Mouse (Mus musculus): Measurements from ENCODE around the gene Fam169b. TPM values are rescaled to one million over a fixed set of nuclear protein-coding genes. Genes with fewer than 3 reads are reported as not detected.
"Not testable (repeated sequence)": the region's sequence is repeated elsewhere in the genome, so short reads cannot be mapped to it uniquely, and the experiment has no call there.

The Fam169b gene
- total RNA-seq, 2 experiments from 2014 or later, result 0.29 to 0.51 TPM

DNA sequence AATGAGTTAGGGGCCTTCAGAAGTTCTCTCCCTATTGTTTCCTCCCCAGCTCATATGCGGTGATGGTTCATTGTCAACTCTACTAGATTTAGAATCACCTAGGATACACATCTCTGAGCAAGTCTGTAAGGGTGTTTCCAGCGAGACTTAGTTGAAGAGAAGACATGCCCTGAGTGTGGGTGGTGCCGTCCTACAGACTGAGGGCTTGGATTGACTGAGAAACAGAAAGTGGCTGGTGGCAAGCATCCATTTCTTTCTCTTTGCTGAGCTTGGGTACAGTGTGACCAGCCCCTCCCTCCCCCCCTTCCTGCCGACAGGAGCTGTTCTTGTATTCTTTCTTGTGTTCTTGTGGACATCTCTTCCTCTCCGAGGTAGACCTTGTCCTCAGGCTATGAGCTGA, 7.7 kb downstream of the Fam169b start:
- intact Hi-C loops (cut with DNase I; ENCODE audit: low total_unique reads), result no loop called here
- no peak for DNase-seq

DNA sequence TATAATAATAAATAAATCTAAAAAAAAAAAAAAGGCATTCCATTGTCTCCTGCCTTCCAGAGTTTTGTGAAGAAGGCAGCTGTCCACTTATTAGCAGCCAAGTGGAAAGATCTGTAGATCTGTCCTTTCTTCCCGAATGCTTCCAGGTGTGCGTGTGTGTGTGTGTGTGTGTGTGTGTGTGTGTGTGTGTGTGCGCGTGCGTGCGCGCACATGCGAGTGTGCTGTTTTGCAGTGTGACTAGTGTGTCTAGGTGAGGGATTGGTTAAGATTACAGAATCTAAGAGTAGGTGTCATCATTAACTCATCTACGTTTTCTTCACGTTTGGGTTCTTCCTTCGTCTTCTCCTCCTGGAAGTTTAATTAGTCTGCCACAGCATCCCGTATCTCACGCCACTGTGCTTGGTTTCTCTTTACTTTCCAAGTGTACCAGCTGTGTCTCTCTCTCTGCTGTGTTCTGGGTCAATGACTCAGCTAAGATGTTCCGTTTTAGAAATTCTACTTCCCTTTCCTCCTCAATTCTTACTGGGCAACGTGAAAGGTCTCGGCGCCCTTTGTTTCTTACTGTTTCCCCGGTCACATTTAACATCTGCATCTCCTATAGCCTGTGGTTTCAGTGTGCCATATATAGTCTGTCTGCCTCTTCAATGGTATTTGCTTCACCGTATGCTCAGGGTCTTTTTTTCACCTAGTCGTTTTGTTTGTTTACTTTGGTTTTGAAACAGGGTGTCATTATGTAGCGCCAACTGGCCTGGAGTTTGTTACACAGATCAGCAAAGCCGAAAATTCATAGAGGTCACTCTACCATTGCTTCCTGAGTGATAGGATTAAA, 8.9 kb downstream of the Fam169b start:
- no peak for DNase-seq
- intact Hi-C loops (cut with DNase I; ENCODE audit: low total_unique reads), result no loop called here

DNA sequence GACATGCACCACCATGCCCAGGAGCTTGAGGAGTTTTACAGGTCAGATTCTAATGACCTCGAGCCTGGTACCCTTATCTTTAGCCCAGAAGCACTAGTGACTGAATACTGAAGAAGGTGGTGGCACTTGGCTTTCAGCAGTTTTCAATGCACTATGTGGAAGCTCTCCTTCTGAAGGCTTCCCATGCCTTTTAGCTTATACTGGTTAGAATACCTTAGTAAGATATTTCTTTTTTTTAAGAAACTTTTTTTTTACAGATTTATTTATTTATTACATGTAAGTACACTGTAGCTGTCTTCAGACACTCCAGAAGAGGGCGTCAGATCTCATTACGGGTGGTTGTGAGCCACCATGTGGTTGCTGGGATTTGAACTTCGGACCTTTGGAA, 9.5 kb downstream of the Fam169b start:
- intact Hi-C loops (cut with DNase I; ENCODE audit: low total_unique reads); DNase-seq: not testable (repeated sequence)

DNA sequence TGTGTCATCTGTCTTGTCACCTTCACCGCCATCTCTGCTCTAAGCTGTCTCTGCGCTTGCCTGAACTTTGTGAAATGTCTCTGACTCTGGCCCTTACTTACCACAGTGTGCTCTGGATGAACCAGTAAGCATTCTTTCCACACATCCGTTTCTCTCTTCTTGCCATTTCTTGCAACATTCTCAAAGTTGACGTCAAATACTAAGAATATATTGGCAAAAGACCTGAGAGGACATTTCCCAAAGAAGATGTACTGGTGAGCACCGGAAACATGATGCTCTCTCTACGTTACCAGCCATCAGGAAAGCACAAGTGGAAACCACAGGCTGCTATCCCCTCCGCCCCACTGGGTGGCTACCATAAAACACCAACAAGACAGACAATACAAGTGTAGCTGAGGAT, 10.1 kb downstream of the Fam169b start:
- no peak for DNase-seq
- intact Hi-C loops (cut with DNase I; ENCODE audit: low total_unique reads), result no loop called here

DNA sequence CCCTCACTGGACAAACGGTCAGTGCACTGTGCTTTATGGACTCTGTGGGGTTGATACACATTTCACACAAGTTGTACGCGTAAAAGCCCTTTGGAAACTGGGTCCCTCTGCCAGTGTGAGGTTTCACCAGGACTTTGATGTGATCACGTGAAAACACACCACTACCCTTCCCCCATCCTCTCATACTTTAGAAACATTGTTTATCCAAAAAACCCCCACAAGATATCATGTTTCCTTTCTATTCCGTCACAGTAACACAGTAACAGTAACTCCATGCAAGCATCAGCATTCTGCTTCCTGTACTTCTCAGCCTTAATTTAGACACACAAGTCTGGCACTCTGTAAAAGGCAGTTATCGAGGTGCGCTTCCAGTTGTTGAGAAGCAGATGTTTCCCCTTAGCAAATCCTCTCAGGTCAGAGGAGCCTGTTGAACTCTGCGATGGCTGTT, 12.2 kb downstream of the Fam169b start:
- intact Hi-C loops (cut with DNase I; ENCODE audit: low total_unique reads), result no loop called here
- no peak for DNase-seq

DNA sequence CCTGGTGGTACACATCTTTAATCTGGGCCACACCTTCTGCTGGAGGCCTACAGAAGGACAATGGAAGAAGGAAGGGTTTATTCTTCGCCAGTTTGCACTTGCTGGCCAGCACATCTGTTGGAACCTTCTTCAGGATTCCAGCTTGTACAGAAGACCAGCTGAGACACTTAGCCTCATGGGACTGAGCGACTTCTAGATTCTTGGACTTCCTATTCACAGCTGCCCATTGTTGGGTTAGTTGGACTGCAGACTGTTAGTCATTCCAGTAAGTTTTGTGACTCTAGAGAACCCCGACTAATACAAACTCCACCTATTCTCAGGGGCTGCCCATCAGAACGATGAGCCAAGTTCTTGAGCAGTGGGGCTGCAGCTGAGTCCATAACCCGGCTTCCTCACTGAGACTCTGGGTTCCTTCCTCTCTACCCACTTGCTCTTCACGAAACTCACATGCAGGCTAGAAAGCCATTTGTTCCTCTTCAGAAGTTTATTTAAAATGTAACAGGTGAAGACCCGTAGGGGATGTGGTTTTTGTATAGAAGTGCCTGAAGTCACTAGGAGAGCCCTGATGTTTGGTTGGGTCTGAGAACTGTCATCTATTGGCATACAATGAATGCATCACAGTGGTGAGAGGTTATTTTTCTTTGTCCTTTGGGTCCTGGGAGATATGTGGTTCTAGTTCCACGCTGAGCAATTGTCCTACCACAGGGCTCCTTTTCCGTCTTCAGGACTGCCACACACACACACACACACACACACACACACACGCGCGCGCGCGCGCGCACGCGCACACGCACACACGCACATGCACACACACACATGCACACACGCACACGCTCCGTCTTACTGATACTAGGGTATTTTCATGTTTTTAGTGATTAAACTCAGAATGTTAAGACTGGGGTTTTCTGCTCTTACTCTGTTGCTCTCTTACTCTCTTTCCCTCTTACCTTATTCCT, 13.2 kb downstream of the Fam169b start:
- intact Hi-C loops (cut with DNase I; ENCODE audit: low total_unique reads), result no loop called here
- DNase-seq, result no peak

DNA sequence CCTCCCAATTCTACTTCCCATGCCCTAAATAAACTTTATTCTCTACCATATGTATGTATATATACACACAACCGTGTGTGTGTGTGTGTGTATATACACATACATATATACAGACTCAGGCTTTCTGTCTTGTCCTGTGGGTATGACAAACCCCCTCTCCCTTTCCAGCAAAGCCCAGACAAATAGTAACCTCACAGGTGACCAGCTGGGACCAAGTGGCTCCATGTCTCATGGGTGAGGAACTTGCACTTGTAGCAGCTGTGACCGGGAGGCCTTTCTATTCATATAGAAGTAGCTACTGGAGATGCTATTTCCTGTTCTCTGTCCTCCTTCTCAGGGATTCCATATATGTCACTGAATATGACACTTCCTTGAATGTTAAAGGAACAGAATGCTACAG, 13.9 kb downstream of the Fam169b start:
- DNase-seq, result no peak
- intact Hi-C loops (cut with DNase I; ENCODE audit: low total_unique reads), result no loop called here

DNA sequence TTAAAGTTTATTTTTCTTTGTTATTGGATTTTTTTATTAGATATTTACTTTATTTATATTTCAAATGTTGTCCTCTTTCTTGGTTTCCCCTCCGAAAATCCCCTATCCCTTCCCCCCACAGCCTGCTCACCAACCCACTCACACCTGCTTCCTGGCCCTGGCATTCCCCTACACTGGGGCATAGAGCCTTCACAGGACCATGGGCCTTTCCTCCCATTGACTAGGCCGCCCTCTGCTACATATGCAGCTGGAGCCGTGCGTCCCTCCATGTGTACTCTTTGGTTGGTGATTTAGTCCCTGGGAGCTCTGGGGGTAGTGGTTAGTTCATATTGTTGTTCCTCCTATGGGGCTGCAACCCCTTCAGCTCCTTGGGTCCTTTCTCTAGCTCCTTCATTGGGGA, 14.4 kb downstream of the Fam169b start:
- DNase-seq; intact Hi-C loops (cut with DNase I; ENCODE audit: low total_unique reads): not testable (repeated sequence)

DNA sequence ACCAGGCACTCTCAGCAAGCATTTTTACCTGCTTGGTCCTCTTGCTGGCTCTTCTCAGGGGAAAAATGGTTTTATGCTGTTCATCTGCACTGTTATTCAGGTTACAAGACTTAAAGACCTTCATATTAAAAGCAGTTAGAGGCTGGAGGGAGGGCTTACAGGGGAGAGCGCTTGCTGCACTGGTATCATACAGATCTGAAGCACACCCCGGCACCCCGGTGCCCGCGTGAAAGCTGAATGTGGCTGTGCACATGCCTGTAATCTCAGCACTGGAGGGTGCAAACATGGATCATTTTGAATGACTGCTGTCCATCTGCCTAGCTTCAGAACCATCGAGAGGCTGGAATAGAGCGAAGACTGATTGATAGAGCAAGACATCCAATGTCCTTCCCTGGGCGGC, 15.4 kb downstream of the Fam169b start:
- no peak for DNase-seq
- intact Hi-C loops (cut with DNase I; ENCODE audit: low total_unique reads), result no loop called here

DNA sequence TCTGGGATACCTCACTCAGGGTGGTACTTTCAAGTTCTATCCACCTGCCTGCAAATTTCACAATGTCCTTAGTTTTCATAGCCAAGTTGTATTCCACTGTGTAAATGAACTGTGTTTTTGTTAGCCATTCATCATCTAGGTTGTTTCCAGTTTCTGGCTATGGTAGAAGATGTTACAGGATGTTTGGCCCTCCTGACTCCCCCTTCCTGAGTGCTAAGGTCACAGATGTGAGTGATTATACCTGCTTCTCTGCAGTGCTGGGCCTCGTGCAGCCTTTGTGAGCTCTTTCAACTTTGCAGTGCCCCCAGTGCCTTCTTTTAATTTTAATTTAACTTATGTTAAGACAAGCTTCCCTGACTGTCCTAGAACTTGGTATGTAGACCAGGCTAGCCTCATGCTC, 18.0 kb downstream of the Fam169b start:
- no peak for DNase-seq
- intact Hi-C loops (cut with DNase I; ENCODE audit: low total_unique reads), result no loop called here

DNA sequence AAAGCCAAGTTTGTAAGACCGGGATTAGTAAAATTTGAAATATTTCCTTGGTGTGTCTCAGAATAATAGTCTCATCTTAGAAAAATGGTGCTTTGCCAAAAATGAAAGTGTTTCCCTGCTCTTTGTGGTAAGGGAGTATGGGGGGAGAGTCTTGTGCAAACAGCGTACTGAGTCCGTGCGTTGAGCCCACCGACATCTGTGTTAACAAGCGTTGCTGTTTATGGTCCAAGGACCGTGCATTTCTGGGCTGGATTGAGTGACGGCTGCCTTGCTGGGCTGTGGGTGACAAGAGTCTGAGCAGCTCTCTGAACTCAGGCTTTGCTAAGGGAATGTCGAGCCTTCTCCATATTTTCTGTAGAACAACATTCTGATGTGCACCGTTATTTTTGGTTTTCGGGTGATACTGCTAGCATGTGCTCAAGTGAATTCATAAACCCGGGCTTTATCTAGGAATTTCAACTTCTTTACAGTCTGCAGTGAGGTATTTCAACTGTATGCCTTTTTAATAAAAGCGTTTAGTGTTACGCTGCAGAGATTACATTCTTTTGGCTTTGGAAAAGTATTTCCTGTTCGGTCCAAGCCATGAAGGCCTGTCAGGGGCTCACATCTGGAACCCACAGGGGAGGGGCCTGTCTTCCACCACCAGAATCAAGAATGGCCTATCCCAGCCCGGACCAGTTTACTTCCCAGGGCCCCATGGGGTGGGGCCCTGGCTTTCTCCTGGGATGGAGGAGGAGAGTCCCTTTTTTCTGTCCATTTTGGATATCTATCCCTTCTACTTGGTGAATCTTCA, 20.6 kb downstream of the Fam169b start:
- no peak for DNase-seq
- intact Hi-C loops (cut with DNase I; ENCODE audit: low total_unique reads), result no loop called here

DNA sequence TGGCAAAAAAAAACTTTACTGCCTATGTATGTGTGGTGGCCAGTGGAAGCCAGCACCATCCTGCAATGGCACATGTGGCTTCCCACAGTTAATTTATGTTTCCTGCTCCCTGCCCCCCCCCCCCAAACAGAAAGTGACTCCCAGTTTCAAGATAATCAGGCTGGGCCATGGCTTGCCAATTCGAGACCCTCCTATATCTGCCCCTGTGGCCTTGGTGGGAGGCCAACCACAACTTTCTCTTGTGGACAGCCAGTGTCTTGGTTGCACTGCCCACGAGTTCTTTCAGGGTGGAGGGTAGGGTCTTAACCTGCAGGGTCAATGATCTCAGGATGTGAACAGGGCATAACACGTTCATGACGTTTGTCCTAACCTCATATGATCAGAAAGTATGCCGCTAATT, 22.8 kb downstream of the Fam169b start:
- intact Hi-C loops (cut with DNase I; ENCODE audit: low total_unique reads), result no loop called here
- DNase-seq, result no peak

DNA sequence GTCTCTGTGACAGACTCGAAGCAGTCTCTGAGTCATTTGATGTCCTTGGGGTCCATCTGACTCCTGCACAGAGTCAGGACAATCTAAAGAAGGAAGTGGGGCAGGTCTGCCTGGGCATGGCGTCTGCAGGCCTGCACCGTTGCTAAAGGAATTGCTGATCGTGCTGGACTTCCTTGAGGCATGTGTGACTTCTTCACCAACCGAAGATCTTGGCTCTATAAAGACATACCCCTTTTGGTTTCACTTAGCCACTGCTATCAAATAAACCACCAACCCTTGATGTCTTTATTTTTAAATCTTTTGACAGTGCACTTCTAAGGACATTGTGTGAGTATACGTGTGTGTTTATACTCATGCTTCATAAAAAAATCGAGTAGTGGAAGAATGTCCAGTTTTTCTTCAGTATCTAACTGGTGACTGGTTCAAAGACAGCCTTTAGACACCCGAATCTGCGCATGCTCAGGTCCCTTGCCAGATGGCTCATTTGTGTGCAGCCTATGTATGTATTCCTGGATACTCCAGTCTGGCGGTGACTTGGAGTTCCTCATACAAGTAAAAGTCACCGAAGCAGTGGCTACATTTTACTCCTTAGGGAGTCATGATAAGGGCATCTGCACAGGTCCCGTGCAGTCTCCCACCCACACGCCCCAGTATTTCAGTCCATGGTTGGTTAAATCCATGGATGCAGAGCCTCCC, 24.9 kb downstream of the Fam169b start:
- no peak for DNase-seq
- intact Hi-C loops (cut with DNase I; ENCODE audit: low total_unique reads), result no loop called here

DNA sequence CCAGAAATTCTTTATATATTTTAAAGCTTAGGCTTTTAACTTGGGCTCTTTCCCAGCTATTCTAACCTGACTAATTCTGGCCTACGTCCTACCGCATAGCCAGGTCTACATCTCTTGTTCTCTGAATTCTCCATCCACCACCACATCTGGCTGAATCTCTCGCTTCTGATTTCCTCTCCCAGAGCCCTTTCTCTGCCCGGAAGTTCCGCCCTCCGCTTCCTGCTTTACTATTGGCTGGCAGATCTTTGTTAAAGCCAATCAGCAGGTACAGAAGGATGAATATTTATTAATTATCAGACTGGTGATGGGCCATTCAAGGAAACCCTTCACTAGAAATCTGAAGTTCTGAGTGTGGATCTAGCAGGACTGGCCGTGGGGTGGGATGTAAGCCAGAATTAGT, 27.5 kb downstream of the Fam169b start:
- no peak for DNase-seq
- intact Hi-C loops (cut with DNase I; ENCODE audit: low total_unique reads), result loop anchor here (10.0 kb wide), 4 partner anchors 54 to 496 kb away; no protein-coding TSS in a partner anchor

DNA sequence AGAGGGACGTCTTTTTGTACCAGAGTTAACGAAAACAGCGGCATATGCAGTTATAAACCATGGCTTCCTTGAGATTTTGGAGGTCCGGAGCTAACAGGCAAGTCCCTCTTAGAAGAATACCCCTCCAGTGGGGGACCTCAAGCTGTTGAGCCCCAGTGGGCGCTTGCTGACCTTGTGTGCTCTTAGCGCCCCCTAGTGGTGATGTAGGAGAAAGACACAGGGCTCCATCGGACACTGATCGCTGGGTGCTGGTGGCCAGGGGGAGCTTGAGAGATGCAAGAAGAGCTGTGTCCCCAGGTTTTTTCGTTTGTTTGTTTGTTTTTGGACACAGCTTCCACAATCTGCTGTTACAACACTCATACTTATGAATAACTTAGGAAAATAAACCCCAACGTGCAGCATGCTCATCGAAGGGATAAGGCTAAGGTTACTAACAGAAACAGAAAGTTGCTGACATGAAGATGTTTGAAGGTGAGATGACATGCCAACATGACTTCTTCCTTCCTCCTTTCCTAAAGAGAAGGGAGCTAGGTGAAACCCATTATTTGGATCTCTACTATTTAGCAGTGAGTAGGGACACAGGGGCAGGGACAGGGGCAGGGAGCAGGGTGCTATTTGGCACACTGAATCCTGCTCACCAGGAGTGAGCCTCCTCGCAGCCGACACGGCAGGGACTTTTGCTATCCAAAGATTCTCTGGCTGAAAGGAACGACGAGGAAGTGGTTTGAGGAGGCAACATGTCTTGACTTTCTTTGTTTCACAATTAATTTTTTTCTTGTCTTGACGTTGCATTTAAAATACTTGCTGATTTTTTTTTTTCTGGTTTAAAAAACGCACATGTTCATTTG, 29.2 kb downstream of the Fam169b start:
- peak; percentile 69 for DNase-seq
- intact Hi-C loops (cut with DNase I; ENCODE audit: low total_unique reads), result loop anchor here (10.0 kb wide), 4 partner anchors 52 to 498 kb away; no protein-coding TSS in a partner anchor

DNA sequence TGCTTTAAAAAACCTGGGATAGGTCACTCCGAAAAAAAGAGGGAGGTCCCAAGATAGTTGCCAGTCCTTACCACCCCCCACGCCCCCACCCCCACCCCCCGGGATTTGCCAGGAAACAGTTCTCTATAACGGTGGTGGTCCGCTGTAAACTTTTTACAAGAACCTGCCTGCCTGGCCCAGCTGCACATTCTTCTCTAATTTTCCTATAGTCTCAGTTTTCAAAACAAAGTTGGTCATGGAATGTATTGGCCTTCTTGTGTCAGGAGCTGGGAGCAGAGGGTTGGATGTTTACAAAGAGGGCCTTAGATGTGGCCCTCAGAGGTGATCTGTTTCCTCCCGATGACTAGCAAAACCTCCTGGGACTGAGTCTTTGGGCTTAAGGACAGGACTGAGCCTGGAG, 30.0 kb downstream of the Fam169b start:
- intact Hi-C loops (cut with DNase I; ENCODE audit: low total_unique reads), result loop anchor here (10.0 kb wide), 4 partner anchors 51 to 499 kb away; no protein-coding TSS in a partner anchor
- no peak for DNase-seq

DNA sequence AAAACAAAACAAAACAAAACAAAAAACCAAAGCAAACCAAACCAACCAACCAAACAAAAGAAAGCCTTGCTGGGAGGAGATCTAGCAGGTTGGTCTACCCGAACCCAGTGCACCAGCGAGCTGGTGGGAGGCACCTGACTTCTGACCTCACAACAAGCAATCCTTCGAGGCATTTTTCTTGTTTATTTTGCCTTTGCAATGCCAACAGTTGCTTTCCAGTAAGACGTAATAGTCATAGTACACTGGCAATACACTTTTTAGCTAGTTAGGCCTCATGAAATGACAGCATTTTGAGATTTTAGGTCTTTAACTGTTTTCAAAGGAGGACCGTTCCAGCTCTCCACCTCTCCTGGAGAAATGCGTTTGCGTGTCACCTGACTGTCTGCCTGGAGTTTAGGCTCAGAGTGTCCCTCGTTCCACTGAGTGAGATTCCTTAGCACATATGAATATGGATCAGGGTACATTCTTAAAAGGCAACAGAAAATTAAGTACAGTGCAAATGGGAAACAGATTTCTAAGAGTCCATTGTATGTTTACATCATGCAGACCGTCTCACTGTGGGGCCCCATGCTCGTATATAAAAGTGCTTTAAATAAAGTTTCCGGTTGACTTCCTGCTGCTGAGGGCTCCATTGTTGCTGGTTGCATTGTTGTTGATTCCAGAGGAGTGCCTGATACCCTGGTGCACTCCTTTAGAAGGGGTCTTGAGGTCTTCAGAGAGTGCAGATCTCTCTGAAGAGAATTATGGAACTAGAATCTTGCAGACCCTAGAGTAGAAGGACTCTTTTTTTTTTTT, 32.3 kb downstream of the Fam169b start:
- intact Hi-C loops (cut with DNase I; ENCODE audit: low total_unique reads), result loop anchor here (10.0 kb wide), 4 partner anchors 49 to 501 kb away; no protein-coding TSS in a partner anchor
- no peak for DNase-seq

Measured in gastrocnemius, postnatal 14 days (tissue).